ENCODE assay signal across 7 mouse cellular contexts in the genomic region with DNA sequence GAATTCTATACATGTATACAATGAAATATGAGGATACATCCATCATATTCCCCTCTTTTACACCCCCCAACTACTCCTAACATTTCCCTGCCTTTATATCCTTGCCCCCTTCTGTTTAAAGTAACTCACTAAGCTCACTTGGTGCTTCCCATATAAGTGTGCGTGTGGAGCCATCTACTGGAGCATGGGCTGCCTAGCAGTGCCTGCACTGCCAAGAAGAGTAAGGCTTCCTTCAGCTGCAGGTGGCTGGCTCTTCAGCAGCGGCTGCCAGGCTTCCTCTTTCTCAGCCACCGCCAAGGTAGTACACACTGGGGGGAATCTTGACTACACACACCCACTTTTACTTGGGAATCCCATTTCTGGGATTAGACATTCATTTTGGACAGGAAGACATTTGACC. TPM values are rescaled to one million over a fixed set of nuclear protein-coding genes. Genes with fewer than 3 reads are reported as not detected.
A peak's percentile ranks its signal among the peaks of the same experiment; 100 is the strongest.
DNase-seq lines count a peak whose midpoint lies in the region; ATAC-seq and TF ChIP-seq lines count a peak whose summit lies in the region.

No protein-coding gene starts in this region.

- WGBS in hindbrain, embryonic 15.5 days = 5% methylated on average over 3 of the region's 3 CpGs

- no peaks in the 10 kb centered on the region for H3K27me3 ChIP-seq in hindbrain, embryonic 15.5 days

- no peak overlapping the region for H3K27ac ChIP-seq in hindbrain, embryonic 15.5 days (replicated peaks)
- H3K27ac ChIP-seq in left cerebral cortex, adult 2 months = no peak overlapping the region

- intact Hi-C loops in left cerebral cortex, adult 2 months (cut with DNase I) = loop anchor here (2.0 to 5.0 kb wide), 2 partner anchors 849 to 1893 kb away; no protein-coding TSS in a partner anchor

- H3K4me2 ChIP-seq in hindbrain, embryonic 15.5 days = no peak overlapping the region

- H3K4me3 ChIP-seq in hindbrain, embryonic 15.5 days = no peak overlapping the region
- H3K4me3 ChIP-seq in left cerebral cortex, adult 2 months = no peak overlapping the region

- TF ChIP-seq CTCF in left cerebral cortex, adult 2 months (IDR thresholded peaks at IDR 0.05) = peak; percentile 91

- H3K9me3 ChIP-seq in hindbrain, embryonic 15.5 days = no peaks in the 10 kb centered on the region

- H3K36me3 ChIP-seq in hindbrain, embryonic 15.5 days = no peaks in the 10 kb centered on the region

- H3K4me1 ChIP-seq in hindbrain, embryonic 15.5 days (replicated peaks) = peaks cover 16% of the 10 kb centered on the region

- ATAC-seq in frontal cortex, adult (ENCODE audit: low TSS enrichment) = peak; percentile 98
- ATAC-seq in hindbrain, embryonic 15.5 days (ENCODE audit: low FRiP score, low read depth) = peak; percentile 91
- ATAC-seq in megakaryocyte progenitor cell, adult 5-6 weeks (replicated peaks; ENCODE audit: poor library complexity) = peak; percentile 99

- peak; percentile 61 for DNase-seq in MN1 (ENCODE audit: low spot score)
- DNase-seq in c-Kit-positive CD71-negative TER-119-negative erythroid progenitor cells, embryonic 14.5 days (ENCODE audit: low read depth) = peak; percentile 63
- peak; percentile 71 to 72 for DNase-seq in left cerebral cortex, adult 2 months (ENCODE audit: extremely low spot score in 1 of 2, low spot score in 2 of 2)
- DNase-seq in right cerebral cortex, postnatal 36 days (ENCODE audit: low spot score in 2 of 2) = peak; percentile 55 to 62

- no peak overlapping the region for H3K9ac ChIP-seq in hindbrain, embryonic 15.5 days

RNA-seq across cellular contexts. Expression of a gene that starts 18.2 kb away (rescaled TPM):
- 15.8 and 15.9 TPM in 2 replicates for polyA plus RNA-seq in hindbrain, embryonic 15.5 days (2015; fragmentation: Nextera tagmentation; extraction: Ambion mirVana)
- 1 to 10 TPM in 1 of 2 experiments, under 1 TPM in 1; 0.25 to 1.1 TPM for total RNA-seq in left cerebral cortex, adult 2 months (2021)
- 0.07 TPM in 1 of 2 replicates, not detected in the other for total RNA-seq in megakaryocyte progenitor cell, adult 5-6 weeks (2015)
- 0.14 TPM in 1 of 2 replicates, not detected in the other for total RNA-seq in megakaryocyte progenitor cell, adult 5-6 weeks (2017)
